Mouse (Mus musculus) E14TG2a.4 (cell line): ENCODE measurements around the gene Vta1.

ENCODE experiments used
- CTCF ChIP-seq: conservative IDR thresholded peaks from 2 replicates; pipeline ENCODE4 v1.5.1; 2014; ENCODE audit warnings: low read length
- NANOG ChIP-seq: IDR thresholded peaks from 2 replicates; pipeline ENCODE4 v1.6.1; 2014; ENCODE audit warnings: borderline replicate concordance, low read length, mixed read lengths

- no peak for TF ChIP-seq CTCF
- TF ChIP-seq NANOG: no peak
Observed at GRCm38 (mm10) chr10:14618301-14618700, 87.1 kb downstream of the Vta1 start.
